Mouse (Mus musculus) erythroid progenitor cell, adult 5-6 weeks (primary cell): ENCODE results near the gene Ruvbl1. TPM values are rescaled to one million over a fixed set of nuclear protein-coding genes. Genes with fewer than 3 reads are reported as not detected.

Source experiments
- ATAC-seq: replicated peaks from 2 replicates; pipeline ENCODE4 v1.8.0; 2016; ENCODE audit warnings: moderate number of reproducible peaks, mild to moderate bottlenecking, moderate TSS enrichment, inconsistent platforms; ENCODE audit not compliant: poor library complexity, low FRiP score, severe bottlenecking
- total RNA-seq, 2 experiments: library from RNA; stranded (forward) in 1 of 2; stranded (reverse) in 1 of 2; fragments of 150-400 nt in 1 of 2; fragments of 186-747, 209-891 nt in 1 of 2; gene quantifications; 2 replicates each; pipeline versions ENCODE4 v1.2.3 to v1.2.4; 2015 to 2017; ENCODE audit warnings: low replicate concordance in 2 of 2

Ruvbl1 gene
- total RNA-seq, 2 experiments from 2014 or later, result 27.2 to 36.6 TPM

GRCm38 (mm10) chr6:88540093-88540755 lies 75.0 kb downstream of the Ruvbl1 start:
- no peak for ATAC-seq

GRCm38 (mm10) chr6:88544241-88544640 lies 79.0 kb downstream of the Ruvbl1 start:
- no peak for ATAC-seq

GRCm38 (mm10) chr6:88544644-88545396 lies 79.6 kb downstream of the Ruvbl1 start:
- ATAC-seq, result no peak

GRCm38 (mm10) chr6:88545397-88545790 lies 80.2 kb downstream of the Ruvbl1 start:
- ATAC-seq, result no peak

Other genes with a start within 250 kb of the Ruvbl1 start
- not detected in 2 replicates for gene Dnajb8, start 243.1 kb upstream of the Ruvbl1 start, total RNA-seq (2015; ENCODE audit: low replicate concordance)
- not detected in 2 replicates for gene Dnajb8, start 243.1 kb upstream of the Ruvbl1 start, total RNA-seq (2017; ENCODE audit: low replicate concordance)
- gene Eefsec, start 18.9 kb upstream of the Ruvbl1 start, total RNA-seq (2015; ENCODE audit: low replicate concordance), result 7.2 and 7.5 TPM in 2 replicates
- 5.9 and 8.8 TPM in 2 replicates for gene Eefsec, start 18.9 kb upstream of the Ruvbl1 start, total RNA-seq (2017; ENCODE audit: low replicate concordance)
- gene Sec61a1, start 53.5 kb downstream of the Ruvbl1 start, total RNA-seq (2015; ENCODE audit: low replicate concordance), result 61.6 and 77.1 TPM in 2 replicates
- 70.5 and 93.0 TPM in 2 replicates for gene Sec61a1, start 53.5 kb downstream of the Ruvbl1 start, total RNA-seq (2017; ENCODE audit: low replicate concordance)
- gene Kbtbd12, start 172.5 kb downstream of the Ruvbl1 start, total RNA-seq (2015; ENCODE audit: low replicate concordance), result 5.4 and 10.1 TPM in 2 replicates
- 17.2 and 31.3 TPM in 2 replicates for gene Kbtbd12, start 172.5 kb downstream of the Ruvbl1 start, total RNA-seq (2017; ENCODE audit: low replicate concordance)